Mouse (Mus musculus) ES-E14 (cell line): ENCODE measurements around the gene Trp53tg5. TPM values are rescaled to one million over a fixed set of nuclear protein-coding genes. Genes with fewer than 3 reads are reported as not detected.

ENCODE experiments used
- DNase-seq: peaks from one replicate; pipeline ENCODE4 v3.0.0-alpha.2; 2013; ENCODE audit warnings: low read depth, low spot score
- H3K27ac ChIP-seq: 2 replicates; pipeline ENCODE4 v1.5.1; 2012; ENCODE audit warnings: low read depth, mild to moderate bottlenecking, low read length, moderate library complexity, mixed read lengths; ENCODE audit not compliant: poor library complexity, insufficient read depth, severe bottlenecking
- H3K36me3 ChIP-seq: 2 replicates; pipeline ENCODE4 v1.6.1; 2012; ENCODE audit warnings: mild to moderate bottlenecking, low read length, moderate library complexity, mixed read lengths; ENCODE audit not compliant: control insufficient read depth, poor library complexity, insufficient read depth, severe bottlenecking
- H3K4me1 ChIP-seq, 2 experiments: fragments of 150-350 bp in 1 of 2; sonication (generic) in 1 of 2; 2 replicates each; pipeline ENCODE4 v1.6.1; 2012; ENCODE audit warnings: low read length in 2 of 2, mild to moderate bottlenecking in 1 of 2, mixed read lengths in 1 of 2; ENCODE audit not compliant: control insufficient read depth in 2 of 2, insufficient read depth in 2 of 2, poor library complexity in 1 of 2
- H3K4me3 ChIP-seq, 2 experiments: fragments of 150-350 bp in 1 of 2; sonication (generic) in 1 of 2; 2 replicates each; pipeline ENCODE4 v1.5.1; 2012; ENCODE audit warnings: low read length in 2 of 2, low read depth in 1 of 2, mild to moderate bottlenecking in 1 of 2, mixed read lengths in 1 of 2; ENCODE audit not compliant: insufficient read depth in 1 of 2, poor library complexity in 1 of 2, severe bottlenecking in 1 of 2
- H3K9ac ChIP-seq: 2 replicates; pipeline ENCODE4 v1.6.1; 2012; ENCODE audit warnings: low read depth, mild to moderate bottlenecking, low read length, mixed read lengths; ENCODE audit not compliant: poor library complexity, insufficient read depth, severe bottlenecking
- H3K9me3 ChIP-seq: fragments of 150-350 bp; sonication (generic); 2 replicates; pipeline ENCODE4 v1.6.1; 2012; ENCODE audit warnings: low read depth, mild to moderate bottlenecking, low read length; ENCODE audit not compliant: control insufficient read depth, insufficient read depth
- CHD2 ChIP-seq: IDR thresholded peaks from 2 replicates; pipeline ENCODE4 v1.6.1; 2014; ENCODE audit warnings: mild to moderate bottlenecking, low read depth, low read length, inconsistent platforms
- HCFC1 ChIP-seq: IDR thresholded peaks from 2 replicates; pipeline ENCODE4 v1.6.1; 2012; ENCODE audit warnings: low read length, inconsistent platforms, borderline replicate concordance; ENCODE audit not compliant: insufficient read depth
- MAFK ChIP-seq: IDR thresholded peaks from 2 replicates; pipeline ENCODE4 v1.6.1; 2014; ENCODE audit warnings: mild to moderate bottlenecking, low read depth, low read length, inconsistent platforms; ENCODE audit not compliant: insufficient read depth
- ZC3H11A ChIP-seq: IDR thresholded peaks from 2 replicates; pipeline ENCODE4 v1.6.1; 2012; ENCODE audit warnings: low read depth, mild to moderate bottlenecking, inconsistent platforms, low read length, borderline replicate concordance
- ZNF384 ChIP-seq: IDR thresholded peaks from 2 replicates; pipeline ENCODE4 v1.6.1; 2012; ENCODE audit warnings: low read depth, low read length, inconsistent platforms
- in situ Hi-C, 2 experiments: fragments of 600-800 bp; cut with MboI; formaldehyde crosslinking; loops; one replicate each; pipeline ENCODE4 v1.15.1; 2025; ENCODE audit warnings: low sequenced_read_pairs in 2 of 2, inconsistent platforms in 1 of 2; ENCODE audit not compliant: unreplicated experiment in 2 of 2
- total RNA-seq: library from RNA; depleted of rRNA; stranded (reverse); fragments of 300-350 nt; gene quantifications from 2 replicates; pipeline ENCODE4 v1.2.3, GENCODE M21; 2012

The Trp53tg5 gene
- total RNA-seq, 1 experiment, result 0.22 TPM

DNA sequence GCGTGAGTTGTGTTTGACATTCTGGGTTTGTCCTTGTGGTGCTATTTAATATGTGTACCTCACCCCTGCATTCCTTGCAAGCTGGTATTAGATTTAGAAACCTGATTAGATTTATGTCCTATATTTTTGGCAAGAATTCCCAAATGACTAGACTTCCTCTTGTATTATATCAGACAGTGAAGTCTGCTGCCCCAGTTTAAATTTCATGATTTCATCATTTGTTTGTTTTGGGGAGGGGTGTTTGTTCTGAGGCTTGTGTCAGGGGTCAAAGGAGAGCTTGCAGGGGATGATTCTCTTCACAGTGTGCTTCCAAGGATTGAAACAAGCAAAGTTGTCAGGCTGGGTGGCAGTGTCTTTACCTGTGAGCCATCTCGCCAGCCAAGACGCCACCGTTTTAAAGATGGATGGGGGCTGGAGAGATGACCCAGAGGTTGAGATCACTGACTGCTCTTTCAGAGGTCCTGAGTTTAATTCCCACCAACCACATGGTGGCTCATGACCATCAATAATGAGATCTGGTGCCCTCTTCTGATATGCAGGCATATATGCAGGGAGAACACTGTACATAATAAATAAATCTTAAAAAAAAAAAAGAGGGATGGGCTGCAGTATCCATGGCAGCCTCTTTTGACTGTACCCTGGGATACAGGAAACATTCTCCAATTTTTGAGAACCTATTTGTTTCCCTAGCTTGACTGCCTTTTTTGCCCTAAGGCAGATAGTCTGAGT, 32.3 kb upstream of the Trp53tg5 start:
- Histone ChIP-seq H3K4me3 (no peak overlapping the region), H3K9me3 (no peaks in the 10 kb centered on the region), H3K9ac (no peak overlapping the region), H3K36me3 (peaks cover 21% of the 10 kb centered on the region), H3K27ac (no peak overlapping the region), H3K4me1 (peaks cover 3 to 16% of the 10 kb centered on the region in 2 experiments; a peak in 3 of 4 replicates)
- no peak for DNase-seq
- TF ChIP-seq HCFC1 (no peak), ZNF384 (no peak), MAFK (no peak), CHD2 (no peak), ZC3H11A (no peak)
- in situ Hi-C loops, result no loop called here

DNA sequence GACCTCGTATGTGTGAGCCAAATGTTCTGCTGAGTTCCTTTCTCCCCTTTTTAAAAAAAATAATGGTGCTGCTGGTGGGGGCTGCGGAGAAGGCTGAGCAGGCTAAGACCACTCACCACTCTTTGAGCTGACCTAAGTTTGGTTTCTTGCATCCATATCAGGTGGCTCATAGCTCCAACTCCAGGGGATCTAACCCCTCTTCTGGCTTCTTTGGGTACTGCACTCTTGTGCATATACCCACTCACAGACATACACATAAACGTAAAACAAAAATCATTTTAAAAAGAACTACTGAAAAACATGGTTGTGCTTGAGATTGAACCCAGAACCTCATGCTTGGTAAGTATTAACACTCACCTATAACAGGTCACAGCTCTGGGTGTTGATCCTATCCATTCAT, 31.4 kb upstream of the Trp53tg5 start:
- H3K27ac ChIP-seq, result no peak overlapping the region
- peaks cover 30% of the 10 kb centered on the region for H3K36me3 ChIP-seq
- no peak for DNase-seq
- H3K9me3 ChIP-seq, result no peaks in the 10 kb centered on the region
- H3K4me3 ChIP-seq, result no peak overlapping the region
- in situ Hi-C loops, result no loop called here
- H3K9ac ChIP-seq, result no peak overlapping the region
- no peak for TF ChIP-seq CHD2
- H3K4me1 ChIP-seq, result peaks cover 3 to 15% of the 10 kb centered on the region in 2 experiments; a peak in 3 of 4 replicates

DNA sequence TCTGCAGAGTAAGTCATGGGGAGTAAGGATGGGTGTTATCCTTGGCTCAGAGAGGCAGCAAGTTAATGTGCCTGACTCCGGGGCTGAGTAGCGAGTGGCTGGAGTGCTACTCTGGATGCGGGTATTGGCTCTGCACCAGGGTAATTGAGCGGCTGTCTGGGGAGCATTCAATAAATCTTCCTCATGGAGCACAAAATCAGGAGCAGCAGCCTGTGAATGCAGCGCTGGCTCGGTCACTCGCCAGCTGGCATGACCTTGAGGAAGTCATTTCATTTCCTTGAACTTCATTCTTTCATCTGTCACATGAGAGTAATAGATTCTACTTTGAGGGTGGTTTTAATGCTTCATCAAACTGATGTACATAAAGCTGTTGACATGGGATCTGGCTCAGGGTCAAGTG, 27.0 kb upstream of the Trp53tg5 start:
- Histone ChIP-seq H3K9ac (no peak overlapping the region), H3K27ac (no peak overlapping the region), H3K4me1 (no peaks in the 10 kb centered on the region; a peak in 1 of 4 replicates), H3K4me3 (no peak overlapping the region), H3K36me3 (peaks cover 26% of the 10 kb centered on the region), H3K9me3 (no peaks in the 10 kb centered on the region)
- in situ Hi-C loops, result no loop called here
- DNase-seq, result no peak
- no peak for TF ChIP-seq ZNF384
- no peak for TF ChIP-seq HCFC1
- no peak for TF ChIP-seq ZC3H11A
- no peak for TF ChIP-seq MAFK
- no peak for TF ChIP-seq CHD2

DNA sequence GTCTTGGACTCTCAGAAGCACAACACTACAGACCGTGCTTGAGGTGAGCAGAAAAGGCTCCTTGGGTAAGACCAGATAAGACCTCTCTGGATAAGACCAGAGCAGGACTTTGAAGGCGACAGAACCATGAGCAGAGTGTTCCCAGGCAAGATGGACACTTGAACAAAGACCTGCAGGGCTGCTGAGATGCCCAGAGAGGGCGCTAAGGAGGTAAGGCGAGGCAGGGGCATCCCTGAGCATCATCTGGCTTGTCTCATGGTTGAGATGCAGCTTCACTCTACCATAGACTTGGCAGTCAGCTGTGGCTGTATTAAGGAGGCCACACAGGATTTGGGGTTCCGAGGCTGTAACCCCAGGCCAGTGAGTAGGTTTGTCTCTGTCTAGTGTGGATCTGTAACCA, 25.8 kb upstream of the Trp53tg5 start:
- H3K9me3 ChIP-seq, result no peaks in the 10 kb centered on the region
- in situ Hi-C loops, result no loop called here
- no peaks in the 10 kb centered on the region; a peak in 1 of 4 replicates for H3K4me1 ChIP-seq
- DNase-seq, result no peak
- no peak for TF ChIP-seq ZC3H11A
- no peak for TF ChIP-seq MAFK
- no peak for TF ChIP-seq HCFC1
- TF ChIP-seq ZNF384, result no peak
- no peak for TF ChIP-seq CHD2
- no peak overlapping the region for H3K27ac ChIP-seq
- H3K9ac ChIP-seq, result no peak overlapping the region
- H3K36me3 ChIP-seq, result peaks cover 24% of the 10 kb centered on the region
- no peak overlapping the region for H3K4me3 ChIP-seq
